Mouse (Mus musculus): ENCODE data around the gene Ctnnbip1.

DNA sequence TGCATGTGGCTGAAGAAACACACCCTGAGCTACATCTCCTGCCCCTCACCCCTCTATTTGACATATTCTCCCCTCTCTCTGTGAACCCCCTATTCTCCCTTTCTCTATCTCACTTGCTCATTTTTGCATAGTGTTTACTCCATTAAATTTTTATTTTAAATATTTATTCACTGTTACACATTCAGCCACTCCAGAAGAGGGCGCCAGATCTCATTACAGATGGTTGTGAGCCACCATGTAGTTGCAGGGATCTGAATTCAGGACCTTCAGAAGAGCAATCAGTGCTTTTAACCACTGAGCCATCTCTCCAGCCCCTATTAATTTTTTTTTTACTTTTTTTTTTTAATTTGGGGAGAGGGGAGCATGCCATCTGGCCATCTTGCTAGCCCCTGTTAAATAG lies 72.2 kb downstream of the Ctnnbip1 start:
- TF ChIP-seq CTCF (IDR thresholded peaks at IDR 0.05; ENCODE audit: low read depth), result no peak
- TF ChIP-seq EP300 (IDR thresholded peaks at IDR 0.05; ENCODE audit: low read depth), result no peak

All from heart, postnatal 0 days (tissue).